Mouse (Mus musculus) liver, embryonic 14.5 days (tissue): ENCODE data around the gene Lyrm1.

ENCODE experiments used
- CTCF ChIP-seq: IDR thresholded peaks from 2 replicates; pipeline ENCODE4 v1.5.1; 2016; ENCODE audit warnings: antibody characterized with exemption, low read depth, control low read depth
- EP300 ChIP-seq: IDR thresholded peaks from 2 replicates; pipeline ENCODE4 v1.6.1; 2016; ENCODE audit warnings: antibody characterized with exemption, low read depth

DNA sequence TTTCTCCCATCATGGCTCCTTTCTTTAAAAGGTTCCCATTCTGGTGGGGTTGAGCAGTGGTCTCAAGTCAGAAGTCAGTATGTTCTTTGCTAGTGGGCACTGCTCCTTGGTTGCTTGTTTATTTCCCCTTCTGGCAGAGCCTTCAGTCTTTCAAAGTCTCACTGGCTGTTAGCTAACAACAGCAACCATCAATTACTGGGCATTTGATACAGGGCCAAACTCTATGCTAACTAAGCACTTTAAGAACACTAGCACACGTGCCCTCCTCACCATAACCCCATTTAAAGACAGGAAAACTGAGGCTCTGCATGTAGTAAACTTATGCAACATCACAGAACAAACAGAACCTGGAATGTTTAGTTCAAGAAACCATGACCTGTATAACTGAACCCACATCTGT lies 33.5 kb upstream of the Lyrm1 start:
- TF ChIP-seq CTCF, result no peak
- TF ChIP-seq EP300, result no peak
